Mouse (Mus musculus) neural tube, embryonic 12.5 days (tissue): ENCODE results near the gene Parp11. TPM values are rescaled to one million over a fixed set of nuclear protein-coding genes. Genes with fewer than 3 reads are reported as not detected.

Source experiments
- ATAC-seq: fragments of 200-750 bp; cut with Nextera tagmentation; 2 replicates; pipeline ENCODE4 v1.8.0; 2017; ENCODE audit warnings: low read depth, mild to moderate bottlenecking, moderate TSS enrichment, moderate library complexity; ENCODE audit not compliant: low FRiP score
- H3K27ac ChIP-seq: fragments of 300-500 bp; sonication (generic); 2 replicates; pipeline ENCODE4 v1.5.1; 2016
- H3K27me3 ChIP-seq: fragments of 300-500 bp; sonication (generic); replicated peaks from 2 replicates; pipeline ENCODE4 v1.6.1; 2016; ENCODE audit warnings: mild to moderate bottlenecking
- H3K36me3 ChIP-seq: fragments of 300-500 bp; sonication (generic); 2 replicates; pipeline ENCODE4 v1.6.1; 2016; ENCODE audit warnings: mild to moderate bottlenecking
- H3K4me1 ChIP-seq: fragments of 300-500 bp; sonication (generic); 2 replicates; pipeline ENCODE4 v1.6.1; 2016
- H3K4me2 ChIP-seq: fragments of 300-500 bp; sonication (generic); replicated peaks from 2 replicates; pipeline ENCODE4 v1.6.1; 2016; ENCODE audit warnings: mild to moderate bottlenecking
- H3K4me3 ChIP-seq: fragments of 300-500 bp; sonication (generic); 2 replicates; pipeline ENCODE4 v1.5.1; 2016
- H3K9ac ChIP-seq: fragments of 300-500 bp; sonication (generic); 2 replicates; pipeline ENCODE4 v1.6.1; 2016; ENCODE audit warnings: mild to moderate bottlenecking
- H3K9me3 ChIP-seq: fragments of 300-500 bp; sonication (generic); 2 replicates; pipeline ENCODE4 v1.6.1; 2016; ENCODE audit warnings: mild to moderate bottlenecking
- WGBS: fragments of 180-500 bp; shearing (Covaris S2); methylation state at CpG from one replicate; pipeline ENCODE4 v1.1.7; 2016; 5-methylcytosine and 5-hydroxymethylcytosine counted together
- polyA plus RNA-seq: library from polyadenylated mRNA; unstranded; fragments of >200 nt; fragmentation: Nextera tagmentation; extraction: Ambion mirVana; gene quantifications from 2 replicates; pipeline ENCODE4 v1.2.1, GENCODE M21; 2016

The Parp11 gene
- polyA plus RNA-seq, 1 experiment from 2014 or later: 60.5 TPM

- no peaks in the 10 kb centered on the region for H3K9me3 ChIP-seq
- ATAC-seq: peak; percentile 94
- peaks cover 3% of the 10 kb centered on the region; the same call in 1 of the 2 replicates for H3K36me3 ChIP-seq
- peaks cover 11% of the 10 kb centered on the region for H3K4me1 ChIP-seq
- H3K27me3 ChIP-seq: no peaks in the 10 kb centered on the region
- under 1% methylated on average over 70 of the region's 70 CpGs for WGBS
- H3K4me2 ChIP-seq: peak overlapping the region; percentile 61
- peak overlapping the region; percentile 83 for H3K27ac ChIP-seq
- H3K9ac ChIP-seq: peak overlapping the region; percentile 85
- H3K4me3 ChIP-seq: peak overlapping the region; percentile 71
Observed at GRCm38 (mm10) chr6:127453407-127454343, 7.0 kb downstream of the Parp11 start.

DNA sequence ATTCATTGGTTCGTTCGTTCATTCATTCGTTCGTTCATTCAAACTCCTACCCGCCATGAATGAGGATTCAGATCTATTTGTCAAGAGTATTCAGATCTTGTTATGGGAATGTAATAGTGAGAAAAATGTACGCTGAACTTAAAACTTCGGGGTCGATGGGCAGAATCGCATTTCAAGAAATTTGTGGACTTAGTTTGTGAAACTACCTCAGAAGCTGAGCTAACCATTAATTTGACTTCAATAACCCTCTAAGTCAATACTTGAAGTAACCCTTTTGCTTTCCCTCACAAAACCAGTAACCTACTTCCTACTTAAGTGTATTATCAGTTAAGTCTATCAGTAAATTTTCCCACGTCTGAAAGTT, 7.7 kb downstream of the Parp11 start:
- WGBS: 54% methylated on average over 10 of the region's 10 CpGs
- no peak overlapping the region for H3K27ac ChIP-seq
- peaks cover 11% of the 10 kb centered on the region for H3K4me1 ChIP-seq
- H3K36me3 ChIP-seq: peaks cover 3% of the 10 kb centered on the region; the same call in 1 of the 2 replicates
- peak overlapping the region; percentile 85 for H3K9ac ChIP-seq
- H3K4me3 ChIP-seq: peak overlapping the region; percentile 71
- H3K27me3 ChIP-seq: no peaks in the 10 kb centered on the region
- no peaks in the 10 kb centered on the region for H3K9me3 ChIP-seq
- H3K4me2 ChIP-seq: peak overlapping the region; percentile 61
- ATAC-seq: no peak

GRCm38 (mm10) chr6:127454809-127455208, 8.2 kb downstream of the Parp11 start:
- no peaks in the 10 kb centered on the region for H3K27me3 ChIP-seq
- no peak overlapping the region for H3K27ac ChIP-seq
- WGBS: 91% methylated on average over 6 of the region's 6 CpGs
- H3K4me3 ChIP-seq: no peak overlapping the region
- no peaks in the 10 kb centered on the region for H3K9me3 ChIP-seq
- H3K36me3 ChIP-seq: peaks cover 3% of the 10 kb centered on the region; the same call in 1 of the 2 replicates
- ATAC-seq: no peak
- H3K4me2 ChIP-seq: peak overlapping the region; percentile 61
- peaks cover 10% of the 10 kb centered on the region for H3K4me1 ChIP-seq
- no peak overlapping the region for H3K9ac ChIP-seq

GRCm38 (mm10) chr6:127455440-127455839, 8.8 kb downstream of the Parp11 start:
- ATAC-seq: no peak
- Histone ChIP-seq H3K9me3 (no peaks in the 10 kb centered on the region), H3K27ac (no peak overlapping the region), H3K4me2 (no peak overlapping the region), H3K36me3 (peaks cover 3% of the 10 kb centered on the region; the same call in 1 of the 2 replicates), H3K4me3 (no peak overlapping the region), H3K27me3 (no peaks in the 10 kb centered on the region), H3K9ac (no peak overlapping the region), H3K4me1 (peaks cover 4% of the 10 kb centered on the region; the same call in 1 of the 2 replicates)
- WGBS: 97% methylated on average over 4 of the region's 4 CpGs

- 95% methylated on average over 2 of the region's 2 CpGs for WGBS
- Histone ChIP-seq H3K9me3 (no peaks in the 10 kb centered on the region), H3K27me3 (no peaks in the 10 kb centered on the region), H3K4me3 (no peak overlapping the region), H3K27ac (no peak overlapping the region), H3K4me2 (no peak overlapping the region), H3K36me3 (peaks cover 3% of the 10 kb centered on the region; the same call in 1 of the 2 replicates), H3K9ac (no peak overlapping the region), H3K4me1 (peaks cover 4% of the 10 kb centered on the region; the same call in 1 of the 2 replicates)
- no peak for ATAC-seq
Observed at GRCm38 (mm10) chr6:127456769-127457168, 10.1 kb downstream of the Parp11 start.

DNA sequence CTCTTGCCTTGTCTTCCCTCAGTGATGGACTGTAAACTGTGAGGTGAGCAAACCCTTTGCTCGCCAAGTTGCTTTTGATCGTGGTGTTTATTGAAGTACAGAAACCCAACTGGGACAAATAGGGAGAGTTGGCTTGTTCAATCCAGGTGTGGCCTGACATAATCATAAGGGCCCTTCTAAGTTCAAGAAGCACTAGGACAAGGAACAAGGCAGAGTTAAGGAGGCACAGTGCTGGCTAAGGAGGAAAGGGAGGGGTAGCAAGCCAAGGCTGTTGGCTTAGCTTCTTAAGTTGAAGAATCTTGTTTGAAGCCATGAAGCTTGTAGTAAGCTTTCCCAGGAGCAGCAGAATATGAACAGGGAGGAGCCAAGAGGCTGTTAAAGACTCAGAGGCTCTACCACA, 13.1 kb downstream of the Parp11 start:
- H3K27me3 ChIP-seq: no peaks in the 10 kb centered on the region

DNA sequence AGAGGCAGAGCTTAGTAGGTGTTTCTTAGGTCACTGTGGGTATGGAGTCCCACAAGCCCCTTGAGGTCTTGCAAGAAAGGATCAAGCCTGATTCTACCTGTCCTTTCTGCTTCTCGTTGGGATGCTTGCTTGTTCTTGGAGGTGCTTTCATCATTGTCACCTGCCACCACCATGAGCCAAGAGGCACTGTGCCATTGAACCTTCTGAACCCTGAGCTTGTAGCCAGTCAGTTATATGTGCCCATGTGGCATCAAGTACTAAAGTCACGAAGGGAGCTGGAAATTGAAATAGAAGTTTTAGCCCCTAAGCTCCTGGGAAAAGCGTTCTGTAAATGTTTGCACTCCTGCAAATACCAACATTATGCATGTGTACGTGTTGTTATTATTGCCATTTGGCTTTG, 14.9 kb downstream of the Parp11 start:
- Histone ChIP-seq H3K4me1 (peaks cover 15% of the 10 kb centered on the region; the same call in 1 of the 2 replicates), H3K4me3 (no peak overlapping the region), H3K9me3 (no peaks in the 10 kb centered on the region), H3K27ac (no peak overlapping the region), H3K4me2 (no peak overlapping the region), H3K36me3 (peaks cover 3% of the 10 kb centered on the region; the same call in 1 of the 2 replicates), H3K27me3 (no peaks in the 10 kb centered on the region), H3K9ac (no peak overlapping the region)
- 94% methylated on average over 4 of the region's 4 CpGs for WGBS
- ATAC-seq: no peak

More for the DNA sequence above, 13.1 kb downstream of the Parp11 start:
- H3K36me3 ChIP-seq: peaks cover 3% of the 10 kb centered on the region; the same call in 1 of the 2 replicates
- ATAC-seq: no peak
- no peak overlapping the region for H3K4me3 ChIP-seq
- H3K27ac ChIP-seq: no peak overlapping the region
- H3K4me2 ChIP-seq: no peak overlapping the region
- H3K9ac ChIP-seq: no peak overlapping the region
- H3K4me1 ChIP-seq: peaks cover 14% of the 10 kb centered on the region; the same call in 1 of the 2 replicates
- no peaks in the 10 kb centered on the region for H3K9me3 ChIP-seq
- 94% methylated on average over 2 of the region's 2 CpGs for WGBS

- Histone ChIP-seq H3K9ac (no peak overlapping the region), H3K9me3 (no peaks in the 10 kb centered on the region), H3K27ac (no peak overlapping the region), H3K4me2 (no peak overlapping the region), H3K36me3 (no peaks in the 10 kb centered on the region; the same call in 1 of the 2 replicates), H3K4me3 (no peak overlapping the region), H3K4me1 (peaks cover 22% of the 10 kb centered on the region; the same call in 1 of the 2 replicates), H3K27me3 (no peaks in the 10 kb centered on the region)
- ATAC-seq: no peak
- 91% methylated on average over 6 of the region's 6 CpGs for WGBS
Observed at GRCm38 (mm10) chr6:127462251-127462650, 15.6 kb downstream of the Parp11 start.

DNA sequence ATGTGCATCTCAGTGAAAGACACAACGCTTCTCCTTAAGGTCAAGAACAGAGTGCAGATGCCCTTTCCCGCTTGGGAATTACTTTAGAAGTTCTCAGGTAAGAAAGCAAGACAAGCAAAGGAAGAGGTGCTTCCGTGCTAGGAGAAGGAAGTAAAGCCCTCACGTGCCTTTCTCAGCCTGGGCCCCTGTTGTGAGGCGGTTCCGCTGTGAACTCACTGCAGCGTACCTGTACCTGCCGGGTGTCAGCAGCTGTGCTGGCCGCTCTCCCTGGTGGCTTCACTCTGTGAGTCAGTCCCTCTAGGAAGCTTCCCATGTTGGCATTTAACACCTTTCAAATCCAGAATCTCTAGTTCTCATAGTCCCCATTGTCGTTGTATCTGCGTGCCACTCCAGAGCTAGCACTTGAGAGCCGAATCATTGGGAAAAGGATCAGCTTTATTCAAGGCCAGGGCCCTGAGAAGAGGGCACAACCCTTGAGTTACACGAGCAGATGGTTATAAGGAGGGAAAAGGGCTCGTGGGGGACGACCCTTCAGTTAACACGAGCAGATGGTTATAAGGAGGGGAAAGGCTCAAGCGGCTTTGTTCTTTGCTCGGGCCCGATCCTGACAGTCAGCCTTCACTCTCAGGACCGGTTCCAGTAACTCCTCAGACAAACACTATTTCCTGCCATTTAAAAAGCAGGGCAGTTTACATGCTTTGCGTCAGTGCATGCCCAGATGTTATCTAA, 16.8 kb downstream of the Parp11 start:
- WGBS: 64% methylated on average over 21 of the region's 21 CpGs
- H3K4me3 ChIP-seq: no peak overlapping the region
- peaks cover 3% of the 10 kb centered on the region; the same call in 1 of the 2 replicates for H3K36me3 ChIP-seq
- no peak overlapping the region for H3K9ac ChIP-seq
- no peak overlapping the region for H3K27ac ChIP-seq
- H3K27me3 ChIP-seq: no peaks in the 10 kb centered on the region
- no peak overlapping the region for H3K4me2 ChIP-seq
- peaks cover 23% of the 10 kb centered on the region; the same call in 1 of the 2 replicates for H3K4me1 ChIP-seq
- no peak for ATAC-seq
- no peaks in the 10 kb centered on the region for H3K9me3 ChIP-seq

DNA sequence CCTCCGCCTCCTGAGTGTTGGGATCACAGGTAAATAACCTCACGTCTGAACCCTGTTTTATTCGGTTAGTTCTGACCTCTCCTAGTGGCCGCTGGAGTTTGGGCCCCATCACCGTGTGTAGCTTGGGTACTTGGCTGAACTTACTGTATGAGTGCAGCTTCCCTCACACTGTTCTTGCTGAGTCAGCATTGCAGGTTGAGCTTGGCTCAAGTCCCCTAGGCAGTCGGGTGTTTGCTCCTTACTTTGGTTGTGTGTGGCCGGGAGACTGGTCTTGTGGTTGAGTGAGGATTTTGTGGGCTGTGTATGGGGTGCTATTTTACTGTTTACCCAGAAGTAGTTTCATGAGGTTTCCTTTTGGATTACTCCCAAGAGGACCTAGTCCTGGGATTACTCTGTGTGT, 17.9 kb downstream of the Parp11 start:
- no peak overlapping the region for H3K9ac ChIP-seq
- no peaks in the 10 kb centered on the region for H3K9me3 ChIP-seq
- H3K4me3 ChIP-seq: no peak overlapping the region
- no peaks in the 10 kb centered on the region for H3K27me3 ChIP-seq
- peaks cover 3% of the 10 kb centered on the region; the same call in 1 of the 2 replicates for H3K36me3 ChIP-seq
- no peak for ATAC-seq
- H3K27ac ChIP-seq: no peak overlapping the region
- 91% methylated on average over 7 of the region's 7 CpGs for WGBS
- H3K4me1 ChIP-seq: peaks cover 23% of the 10 kb centered on the region; the same call in 1 of the 2 replicates
- H3K4me2 ChIP-seq: no peak overlapping the region

DNA sequence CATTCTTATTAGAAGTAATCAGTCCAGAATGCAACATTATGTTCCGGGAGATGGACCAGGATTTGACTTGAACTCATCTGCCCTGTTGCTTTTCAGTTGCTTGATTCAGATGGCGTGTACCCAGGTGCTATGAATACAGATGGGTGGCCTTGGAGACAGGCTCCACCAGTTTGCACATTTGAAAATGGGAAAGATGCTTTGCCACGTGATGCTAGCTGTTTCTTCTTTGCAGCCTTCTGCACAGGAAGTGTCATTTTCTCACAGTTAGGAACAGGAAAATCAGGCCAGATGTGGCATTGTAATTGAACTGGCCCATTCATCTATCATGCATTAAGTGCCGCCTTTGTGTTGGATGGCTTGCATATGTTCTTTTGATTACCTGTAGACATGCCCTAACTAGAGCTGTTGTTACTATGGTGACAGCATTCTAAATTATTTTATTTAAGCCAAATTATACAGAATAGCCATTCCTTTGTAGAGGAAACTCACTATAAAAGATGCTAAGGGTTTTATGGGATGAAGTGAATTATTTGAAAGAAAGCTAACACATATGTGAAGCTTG, 20.2 kb downstream of the Parp11 start:
- Histone ChIP-seq H3K9ac (no peak overlapping the region), H3K4me3 (no peak overlapping the region), H3K27me3 (no peaks in the 10 kb centered on the region), H3K4me2 (no peak overlapping the region), H3K36me3 (peaks cover 13% of the 10 kb centered on the region), H3K4me1 (peaks cover 23% of the 10 kb centered on the region; the same call in 1 of the 2 replicates), H3K9me3 (no peaks in the 10 kb centered on the region), H3K27ac (no peak overlapping the region)
- WGBS: 69% methylated on average over 4 of the region's 4 CpGs
- no peak for ATAC-seq

- Histone ChIP-seq H3K9me3 (no peaks in the 10 kb centered on the region), H3K4me1 (peaks cover 2% of the 10 kb centered on the region; the same call in 1 of the 2 replicates), H3K27me3 (no peaks in the 10 kb centered on the region), H3K4me3 (no peak overlapping the region), H3K27ac (no peak overlapping the region), H3K4me2 (no peak overlapping the region), H3K36me3 (peaks cover 32% of the 10 kb centered on the region), H3K9ac (no peak overlapping the region)
- WGBS: 86% methylated on average over 4 of the region's 4 CpGs
- ATAC-seq: no peak
Observed at GRCm38 (mm10) chr6:127472078-127472477, 25.4 kb downstream of the Parp11 start.
